Mouse (Mus musculus): ENCODE measurements at regions not wholly inside any gene's neighbourhood (a gene's known extent, or its start where the extent isn't known, plus 50 kb on each side); places are given as distances from the start of the nearest gene placed in this dataset.
A peak's percentile ranks its signal among the peaks of the same experiment; 100 is the strongest.

DNA sequence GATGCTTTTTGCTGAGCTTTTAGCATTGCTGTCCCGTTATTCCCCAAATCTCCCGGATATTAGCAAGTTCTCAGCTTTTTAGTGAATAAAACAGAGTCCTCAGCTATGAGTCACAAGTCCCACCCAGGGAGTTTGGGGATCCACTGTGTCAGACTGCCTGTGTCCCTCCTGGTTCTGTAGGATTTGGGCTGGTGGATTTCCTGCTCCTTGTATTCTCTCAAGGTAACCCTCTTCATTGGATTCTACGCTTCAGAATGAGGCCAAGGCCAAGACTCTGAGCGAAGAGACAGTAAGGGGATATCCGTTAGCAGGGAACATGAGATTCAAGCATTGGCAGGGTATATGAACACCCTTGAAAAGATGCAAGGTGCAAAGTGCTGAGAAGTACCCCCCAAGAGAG is 90.9 kb upstream of the Myocd start:
- no peak for DNase-seq

- no peak for DNase-seq
These were observed 89.1 kb upstream of the Myocd start for GRCm38 (mm10) chr11:65358908-65359307.

DNA sequence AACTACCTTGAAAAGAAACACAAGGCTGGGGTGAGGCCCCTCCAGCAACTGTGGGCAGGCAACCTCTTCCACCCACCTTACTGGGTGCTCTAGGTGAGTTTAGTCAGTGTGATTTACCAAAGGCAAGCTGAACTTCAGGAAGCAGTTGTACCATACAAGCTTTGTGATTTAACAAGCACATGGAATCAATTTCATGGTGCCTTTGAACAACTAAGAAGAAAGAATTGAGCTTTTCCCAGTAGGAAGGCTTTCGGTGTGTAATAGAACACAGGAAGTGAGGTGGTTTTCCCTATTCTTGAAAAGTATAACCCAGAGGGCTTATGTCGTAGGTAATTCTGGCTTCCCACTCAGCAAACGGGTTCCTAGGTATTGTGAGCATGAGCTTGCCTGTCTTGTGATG is 82.7 kb upstream of the Myocd start:
- no peak for DNase-seq

GRCm38 (mm10) chr11:65349013-65349412 is 79.2 kb upstream of the Myocd start:
- DNase-seq: no peak

DNA sequence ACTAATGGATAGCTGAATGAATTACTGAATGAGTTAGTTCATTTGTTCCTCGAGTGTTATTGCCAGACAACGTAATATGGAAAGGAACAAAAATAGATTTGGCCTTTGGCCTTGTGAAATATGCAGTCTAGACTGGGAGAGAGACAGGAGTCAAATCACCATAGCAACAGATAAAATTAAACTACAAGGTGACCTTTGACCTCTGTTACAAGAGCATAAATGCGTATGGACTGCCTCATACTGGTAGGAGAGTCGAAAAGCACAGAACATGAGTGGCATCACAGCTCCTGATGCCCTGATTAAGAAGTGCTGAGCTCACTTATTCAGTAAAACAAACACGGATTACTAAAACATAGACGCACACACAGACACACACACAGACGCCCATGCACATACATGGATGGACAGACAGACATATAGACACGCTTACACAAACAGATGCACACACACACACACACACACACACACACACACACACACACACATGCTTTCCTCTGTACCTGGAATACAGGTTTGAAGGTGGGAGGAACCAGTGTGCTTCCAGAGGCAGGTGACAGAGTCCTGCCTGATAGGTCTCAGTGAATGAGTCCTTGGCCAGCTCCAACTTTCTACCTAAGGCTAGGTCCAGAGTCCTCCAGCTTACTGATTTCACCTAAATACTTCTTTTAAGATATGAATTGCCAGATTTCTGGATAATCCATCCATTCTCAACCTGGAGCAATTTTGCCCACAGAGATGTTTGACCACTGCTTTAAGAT is 72.1 kb upstream of the Myocd start:
- no peak for DNase-seq

- no peak for DNase-seq
These were observed 64.5 kb upstream of the Myocd start for GRCm38 (mm10) chr11:65334286-65334685.

- no peak for DNase-seq
These were observed 63.3 kb upstream of the Myocd start for GRCm38 (mm10) chr11:65333101-65333500.

DNA sequence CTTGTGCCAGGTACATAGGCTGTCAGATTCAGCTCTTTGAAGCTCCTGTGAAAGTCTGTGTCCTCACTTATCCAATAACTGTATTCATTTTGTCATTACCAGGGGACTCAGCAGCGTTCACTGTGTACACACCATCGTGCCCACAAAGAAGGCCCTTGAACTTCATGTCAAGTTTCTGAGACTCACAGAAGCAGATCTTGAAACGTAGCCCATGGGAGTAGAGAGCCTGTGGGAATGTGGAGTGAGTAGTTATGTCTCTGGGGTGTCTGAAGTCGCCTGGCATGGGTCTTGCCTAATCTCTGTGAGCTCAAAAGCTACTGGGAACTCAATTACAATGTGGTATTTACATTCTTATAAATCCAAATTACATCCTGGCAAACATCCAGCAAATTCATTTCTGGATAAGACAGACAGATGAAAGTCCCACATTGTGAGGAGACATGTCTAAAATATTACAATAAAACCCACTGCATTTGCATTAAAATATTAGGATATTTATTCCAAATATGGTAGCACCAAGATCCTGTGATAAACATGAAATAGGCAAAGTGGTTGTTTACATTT is 53.2 kb upstream of the Myocd start:
- peak; percentile 20 for DNase-seq

All from lung, postnatal 14 days (tissue).